Mouse (Mus musculus) mouse embryonic stem cell (cell line): ENCODE measurements around the gene Cd47.

Source experiments
- in situ Hi-C, 2 experiments: fragments of 300-500 bp; cut with MboI; formaldehyde crosslinking; loops; 1 replicate in 1 of 2; 3 replicates in 1 of 2; pipeline ENCODE4 v1.14.3; 2019 to 2020; ENCODE audit warnings: low sequenced_read_pairs in 2 of 2, low pct_unique_long_range_greater_than_20kb in 1 of 2, mixed read lengths in 1 of 2; ENCODE audit not compliant: unreplicated experiment in 1 of 2

The Cd47 gene

GRCm38 (mm10) chr16:49892252-49892651 lies 91.9 kb downstream of the Cd47 start:
- in situ Hi-C loops, result no loop called here

GRCm38 (mm10) chr16:49892945-49893344 lies 92.6 kb downstream of the Cd47 start:
- in situ Hi-C loops, result no loop called here

- in situ Hi-C loops, result no loop called here
Measured at GRCm38 (mm10) chr16:49894624-49895023, 94.3 kb downstream of the Cd47 start.

- in situ Hi-C loops, result no loop called here
Measured at GRCm38 (mm10) chr16:49896132-49896531, 95.8 kb downstream of the Cd47 start.

- in situ Hi-C loops, result no loop called here
Measured at GRCm38 (mm10) chr16:49901395-49901794, 101.1 kb downstream of the Cd47 start.

GRCm38 (mm10) chr16:49902083-49902482 lies 101.8 kb downstream of the Cd47 start:
- in situ Hi-C loops, result no loop called here

GRCm38 (mm10) chr16:49904248-49904930 lies 104.1 kb downstream of the Cd47 start:
- in situ Hi-C loops, result no loop called here

- in situ Hi-C loops, result no loop called here
Measured at GRCm38 (mm10) chr16:49905041-49905440, 104.7 kb downstream of the Cd47 start.

GRCm38 (mm10) chr16:49905601-49906001 lies 105.3 kb downstream of the Cd47 start:
- in situ Hi-C loops, result no loop called here

- in situ Hi-C loops, result no loop called here
Measured at GRCm38 (mm10) chr16:49906066-49906465, 105.7 kb downstream of the Cd47 start.

GRCm38 (mm10) chr16:49906940-49907339 lies 106.6 kb downstream of the Cd47 start:
- in situ Hi-C loops, result no loop called here

- in situ Hi-C loops, result no loop called here
Measured at GRCm38 (mm10) chr16:49907356-49907755, 107.0 kb downstream of the Cd47 start.

GRCm38 (mm10) chr16:49909536-49909935 lies 109.2 kb downstream of the Cd47 start:
- in situ Hi-C loops, result no loop called here

GRCm38 (mm10) chr16:49914094-49914493 lies 113.8 kb downstream of the Cd47 start:
- in situ Hi-C loops, result no loop called here

GRCm38 (mm10) chr16:49915532-49916476 lies 115.5 kb downstream of the Cd47 start:
- in situ Hi-C loops, result no loop called here

GRCm38 (mm10) chr16:49920191-49920590 lies 119.9 kb downstream of the Cd47 start:
- in situ Hi-C loops, result no loop called here

- in situ Hi-C loops, result no loop called here
Measured at GRCm38 (mm10) chr16:49921677-49922076, 121.3 kb downstream of the Cd47 start.

GRCm38 (mm10) chr16:49922098-49922497 lies 121.8 kb downstream of the Cd47 start:
- in situ Hi-C loops, result no loop called here

GRCm38 (mm10) chr16:49923720-49924119 lies 123.4 kb downstream of the Cd47 start:
- in situ Hi-C loops, result no loop called here

- in situ Hi-C loops, result no loop called here
Measured at GRCm38 (mm10) chr16:49924941-49925340, 124.6 kb downstream of the Cd47 start.
